22 mouse cellular contexts compared by ENCODE assay signal in genomic region chr1:88200456-88200855, GRCm38 (mm10). TPM values are rescaled to one million over a fixed set of nuclear protein-coding genes. Genes with fewer than 3 reads are reported as not detected.
DNase-seq lines count a peak whose midpoint lies in the region; ATAC-seq and TF ChIP-seq lines count a peak whose summit lies in the region.
"Had no signal": no experiment of that assay in that cellular context is flagged by ENCODE, and none has a peak within 500 bp of the region (broad histone marks: within the 10 kb centered on the region; RNA-seq: fewer than 3 reads in every experiment).

Gene Ugt1a2, plus strand, starts transcription at chr1:88200601.

- peak; percentile 59; the same call in 1 of the 2 replicates for ATAC-seq in kidney, embryonic 16.5 days (ENCODE audit: low FRiP score, low TSS enrichment)
- no peak for ATAC-seq in activated CD4-positive, CD25-positive, alpha-beta regulatory T cell, adult 4 months
- ATAC-seq: forebrain, embryonic 15.5 days had no signal

- TF ChIP-seq CTCF in kidney, adult 2 months (conservative IDR thresholded peaks at IDR 0.05; ENCODE audit: insufficient read depth, insufficient read length, low read depth, low read length), result no peak

- peaks cover 23% of the 10 kb centered on the region for H3K4me1 ChIP-seq in kidney, adult 2 months (ENCODE audit: control insufficient read depth, insufficient read depth, low read length)
- peaks cover 14% of the 10 kb centered on the region for H3K4me1 ChIP-seq in kidney, embryonic 16.5 days (ENCODE audit: insufficient read depth, low read length)

- H3K36me3 ChIP-seq in kidney, adult 2 months (ENCODE audit: control insufficient read depth, insufficient read depth, low read length), result no peaks in the 10 kb centered on the region
- H3K36me3 ChIP-seq in kidney, embryonic 16.5 days (ENCODE audit: insufficient read depth, low read length), result no peaks in the 10 kb centered on the region
- H3K36me3 ChIP-seq: embryonic facial prominence, embryonic 12.5 days; heart, embryonic 15.5 days had no signal

- DNase-seq in heart, adult 11 months, result peak; percentile 70
- DNase-seq in heart, adult 8-10 months (ENCODE audit: low spot score), result no peak
- DNase-seq in kidney, adult 2 months, result peak; percentile 70
- DNase-seq in kidney, postnatal 25 days, result peak; percentile 48 to 88
- DNase-seq in cerebellum, postnatal 36 days, result no peak
- DNase-seq in T-cell, adult 2 months (ENCODE audit: low spot score), result no peak
- DNase-seq: adrenal gland, postnatal 10 days; gastrocnemius, postnatal 36 days; heart, adult 18-20 months; heart, postnatal 14 days had no signal

- H3K4me2 ChIP-seq in kidney, embryonic 16.5 days (replicated peaks; ENCODE audit: low read depth, low read length), result no peak within 1 kb of the TSS
- H3K4me2 ChIP-seq: embryonic facial prominence, embryonic 12.5 days; forebrain, embryonic 15.5 days; heart, embryonic 11.5 days; heart, embryonic 15.5 days; hindbrain, embryonic 13.5 days had no signal

- no peak within 1 kb of the TSS for H3K9ac ChIP-seq in kidney, embryonic 16.5 days (replicated peaks; ENCODE audit: low read length)
- H3K9ac ChIP-seq: embryonic facial prominence, embryonic 12.5 days; forebrain, embryonic 15.5 days; heart, embryonic 15.5 days; hindbrain, embryonic 13.5 days had no signal

- H3K9me3 ChIP-seq in kidney, embryonic 16.5 days (ENCODE audit: low read length), result peaks cover 14% of the 10 kb centered on the region
- H3K9me3 ChIP-seq: forebrain, embryonic 15.5 days; heart, embryonic 15.5 days had no signal

- no peak within 1 kb of the TSS for H3K27ac ChIP-seq in kidney, adult 2 months (ENCODE audit: insufficient read depth, low read depth, low read length)
- H3K27ac ChIP-seq in kidney, embryonic 16.5 days (ENCODE audit: low read length), result peak within 1 kb of the TSS; percentile 77
- H3K27ac ChIP-seq: embryonic facial prominence, embryonic 12.5 days; forebrain, embryonic 15.5 days; heart, embryonic 15.5 days; hindbrain, embryonic 13.5 days had no signal

- H3K4me3 ChIP-seq in kidney, adult 2 months (ENCODE audit: insufficient read depth, low read depth, low read length), result no peak within 1 kb of the TSS
- no peak within 1 kb of the TSS for H3K4me3 ChIP-seq in kidney, embryonic 16.5 days (ENCODE audit: low read length)
- H3K4me3 ChIP-seq: embryonic facial prominence, embryonic 12.5 days; forebrain, embryonic 15.5 days; heart, embryonic 15.5 days; hindbrain, embryonic 13.5 days had no signal

- no peaks in the 10 kb centered on the region for H3K27me3 ChIP-seq in kidney, adult 2 months (replicated peaks; ENCODE audit: control insufficient read depth, insufficient read depth, low read length)
- no peaks in the 10 kb centered on the region for H3K27me3 ChIP-seq in kidney, embryonic 16.5 days (ENCODE audit: insufficient read depth, low read length)
- H3K27me3 ChIP-seq: embryonic facial prominence, embryonic 12.5 days; forebrain, embryonic 15.5 days; heart, embryonic 15.5 days; hindbrain, embryonic 13.5 days had no signal

- TF ChIP-seq POLR2A in kidney, adult 2 months (IDR thresholded peaks at IDR 0.05; ENCODE audit: low read depth, low read length), result no peak

- WGBS in kidney, adult 2 months, result 40% methylated on average over 7 of the region's 7 CpGs
- WGBS in kidney, embryonic 16.5 days, result 59% methylated on average over 7 of the region's 7 CpGs

RNA-seq across cellular contexts. Expression of gene Ugt1a2, which starts in this region (rescaled TPM):
- total RNA-seq in heart, adult 8-10 months (2022), result under 1 TPM in 1 of 4 experiments, not detected in 3; 0.12 TPM
- polyA plus RNA-seq in kidney, adult 2 months (2012; rRNA removed), result 1,010 and 1,230 TPM in 2 replicates
- polyA plus RNA-seq in kidney, embryonic 16.5 days (2015; fragmentation: Nextera tagmentation; extraction: Ambion mirVana), result 68.4 and 84.9 TPM in 2 replicates
- polyA plus RNA-seq in activated CD4-positive, CD25-positive, alpha-beta regulatory T cell, adult 4 months (2017; shearing (Covaris generic)), result not detected
- total RNA-seq: gastrocnemius, postnatal 36 days; heart, adult 18-20 months; heart, postnatal 14 days; hematopoietic stem cell, adult 5-6 weeks; MEL had no signal
- polyA plus RNA-seq: C2C12; cortical plate, adult 2 months; embryonic facial prominence, embryonic 12.5 days; forebrain, embryonic 11.5 days; forebrain, embryonic 15.5 days; heart, embryonic 11.5 days; heart, embryonic 15.5 days; hindbrain, embryonic 13.5 days had no signal

Comparison
In these comparisons a context has a peak if more than half of its experiments do, and no peak if none do; other contexts are left out.
1. RNA of gene Ugt1a2 (polyA plus RNA-seq): 1,010 to 1,230 TPM in kidney, adult 2 months and 68.4 to 84.9 TPM in kidney, embryonic 16.5 days; not detected in activated CD4-positive, CD25-positive, alpha-beta regulatory T cell, adult 4 months; every median in the first group is over 10 times any median in the second.
2. RNA of gene Ugt1a2 (polyA plus RNA-seq): 1,010 to 1,230 TPM in kidney, adult 2 months; 68.4 to 84.9 TPM in kidney, embryonic 16.5 days; every median in the first group is over 10 times any median in the second.
3. DNase-seq: peak in heart, adult 11 months (single experiment), kidney, adult 2 months (single experiment) and kidney, postnatal 25 days (2 of 2); none in heart, adult 8-10 months (single experiment), cerebellum, postnatal 36 days (0 of 2) and T-cell, adult 2 months (single experiment).